In genomic region chr13:49556203-49556602, GRCm38 (mm10) we compare ENCODE assay signal across 16 mouse cellular contexts. TPM values are rescaled to one million over a fixed set of nuclear protein-coding genes. Genes with fewer than 3 reads are reported as not detected.
DNase-seq lines count a peak whose midpoint lies in the region; ATAC-seq and TF ChIP-seq lines count a peak whose summit lies in the region.
"Had no signal": no experiment of that assay in that cellular context is flagged by ENCODE, and none has a peak within 500 bp of the region (broad histone marks: within the 10 kb centered on the region; RNA-seq: fewer than 3 reads in every experiment).

No protein-coding gene starts in this region.

- no peak for DNase-seq in cerebellum, adult 11 months
- DNase-seq in liver, adult 2 months (ENCODE audit: extremely low read depth, low read depth, low spot score) = peak; percentile 17
- peak; percentile 22 for DNase-seq in gastrocnemius, postnatal 14 days
- DNase-seq in skeletal muscle tissue, adult 2 months (ENCODE audit: low read depth, low spot score) = peak; percentile 64
- no peak for DNase-seq in right cerebral cortex, postnatal 36 days (ENCODE audit: low spot score in 2 of 2)
- DNase-seq in spleen, postnatal 4 days (ENCODE audit: low spot score in 2 of 2) = no peak
- DNase-seq: B cell, adult 2 months; forebrain, postnatal 0 days; kidney, postnatal 4 days; thymus, adult 18-20 months had no signal

- WGBS in liver, adult 2 months = 78% methylated on average over 1 of the region's 1 CpGs
- WGBS in liver, embryonic 12.5 days (ENCODE audit: insufficient replicate concordance) = 63% methylated on average over 1 of the region's 1 CpGs

- H3K9ac ChIP-seq in liver, adult 2 months (ENCODE audit: low read depth, low read length) = no peak overlapping the region
- no peak overlapping the region for H3K9ac ChIP-seq in liver, embryonic 12.5 days
- H3K9ac ChIP-seq: embryonic facial prominence, embryonic 15.5 days; forebrain, postnatal 0 days; limb, embryonic 15.5 days had no signal

- intact Hi-C loops in gastrocnemius, postnatal 14 days (cut with DNase I; ENCODE audit: low total_unique reads) = loop anchor here (10.0 kb wide), 1 partner anchor 89 kb away; no protein-coding TSS in a partner anchor

- H3K79me2 ChIP-seq in liver, adult 2 months (ENCODE audit: control insufficient read depth, insufficient read depth, low read length) = no peaks in the 10 kb centered on the region

- no peak overlapping the region for H3K4me2 ChIP-seq in liver, embryonic 12.5 days
- H3K4me2 ChIP-seq: embryonic facial prominence, embryonic 15.5 days; limb, embryonic 15.5 days had no signal

- no peaks in the 10 kb centered on the region for H3K27me3 ChIP-seq in liver, adult 2 months (ENCODE audit: control insufficient read depth, insufficient read depth, low read length)
- H3K27me3 ChIP-seq in liver, embryonic 12.5 days (replicated peaks) = no peaks in the 10 kb centered on the region
- H3K27me3 ChIP-seq: embryonic facial prominence, embryonic 15.5 days; limb, embryonic 15.5 days had no signal

- no peak for TF ChIP-seq POLR2A in liver, adult 2 months (IDR thresholded peaks at IDR 0.05; ENCODE audit: extremely low read depth, insufficient read depth, low read length)

- H3K36me3 ChIP-seq in liver, adult 2 months (ENCODE audit: control insufficient read depth, insufficient read depth, low read length) = no peaks in the 10 kb centered on the region
- no peaks in the 10 kb centered on the region for H3K36me3 ChIP-seq in liver, embryonic 12.5 days
- H3K36me3 ChIP-seq: embryonic facial prominence, embryonic 15.5 days; limb, embryonic 15.5 days had no signal

- no peak overlapping the region for H3K4me3 ChIP-seq in liver, adult 2 months (ENCODE audit: insufficient read depth, low read depth, low read length)
- no peak overlapping the region for H3K4me3 ChIP-seq in liver, embryonic 12.5 days
- H3K4me3 ChIP-seq: embryonic facial prominence, embryonic 15.5 days; left cerebral cortex, adult 2 months; limb, embryonic 15.5 days had no signal

- ATAC-seq in cerebellum, adult (ENCODE audit: insufficient number of reproducible peaks, low FRiP score, low TSS enrichment) = 0 out of 2 replicates have a peak, but pooled peaks have one; percentile 26
- no peak for ATAC-seq in liver, embryonic 12.5 days
- ATAC-seq: forebrain, postnatal 0 days had no signal

- TF ChIP-seq CTCF in liver, adult 2 months (IDR thresholded peaks at IDR 0.05; ENCODE audit: low read depth, low read length) = no peak

- H3K9me3 ChIP-seq in liver, embryonic 12.5 days (replicated peaks) = no peaks in the 10 kb centered on the region
- H3K9me3 ChIP-seq: embryonic facial prominence, embryonic 15.5 days; limb, embryonic 15.5 days had no signal

- H3K4me1 ChIP-seq in liver, adult 2 months (ENCODE audit: control insufficient read depth, insufficient read depth, low read length) = no peaks in the 10 kb centered on the region
- H3K4me1 ChIP-seq in liver, embryonic 12.5 days = peaks cover 17% of the 10 kb centered on the region
- H3K4me1 ChIP-seq: embryonic facial prominence, embryonic 15.5 days; limb, embryonic 15.5 days had no signal

- H3K27ac ChIP-seq in liver, adult 2 months (replicated peaks; ENCODE audit: insufficient read depth, low read depth, low read length) = no peak overlapping the region
- H3K27ac ChIP-seq in liver, embryonic 12.5 days = no peak overlapping the region
- H3K27ac ChIP-seq: embryonic facial prominence, embryonic 15.5 days; left cerebral cortex, adult 2 months; limb, embryonic 15.5 days had no signal

RNA-seq across cellular contexts. Expression of gene Aspn, which starts 12.0 kb away (rescaled TPM):
- total RNA-seq in liver, adult 2 months (2014; rRNA removed) = 0.13 and 0.65 TPM in 2 replicates
- not detected in 2 replicates for polyA plus RNA-seq in liver, adult 2 months (2012; rRNA removed)
- 0.26 and 0.39 TPM in 2 replicates for polyA plus RNA-seq in liver, embryonic 12.5 days (2016; fragmentation: Nextera tagmentation; extraction: Ambion mirVana)
- total RNA-seq in gastrocnemius, postnatal 14 days (2021) = 10 to 100 TPM; 58.3 to 60.2 TPM
- total RNA-seq: megakaryocyte-erythroid progenitor cell, adult 5-6 weeks had no signal

RNA-seq across cellular contexts. Expression of gene Omd, which starts 26.1 kb away (rescaled TPM):
- total RNA-seq in liver, adult 2 months (2014; rRNA removed) = 0.54 and 0.55 TPM in 2 replicates
- not detected in 2 replicates for polyA plus RNA-seq in liver, adult 2 months (2012; rRNA removed)
- 0.83 and 1.0 TPM in 2 replicates for polyA plus RNA-seq in liver, embryonic 12.5 days (2016; fragmentation: Nextera tagmentation; extraction: Ambion mirVana)
- total RNA-seq in gastrocnemius, postnatal 14 days (2021) = 1 to 10 TPM; 2.4 to 3.8 TPM

RNA-seq across cellular contexts. Expression of gene Ecm2, which starts 51.6 kb away (rescaled TPM):
- total RNA-seq in liver, adult 2 months (2014; rRNA removed) = 0.55 and 0.81 TPM in 2 replicates
- polyA plus RNA-seq in liver, adult 2 months (2012; rRNA removed) = 0.07 and 0.15 TPM in 2 replicates
- 0.28 and 0.33 TPM in 2 replicates for polyA plus RNA-seq in liver, embryonic 12.5 days (2016; fragmentation: Nextera tagmentation; extraction: Ambion mirVana)
- 10 to 100 TPM; 17.1 to 20.1 TPM for total RNA-seq in gastrocnemius, postnatal 14 days (2021)
- total RNA-seq: megakaryocyte-erythroid progenitor cell, adult 5-6 weeks had no signal

RNA-seq across cellular contexts. Expression of gene Ogn, which starts 51.6 kb away (rescaled TPM):
- total RNA-seq in liver, adult 2 months (2014; rRNA removed) = 1.9 and 2.4 TPM in 2 replicates
- 0.23 and 0.47 TPM in 2 replicates for polyA plus RNA-seq in liver, adult 2 months (2012; rRNA removed)
- polyA plus RNA-seq in liver, embryonic 12.5 days (2016; fragmentation: Nextera tagmentation; extraction: Ambion mirVana) = 2.0 and 2.7 TPM in 2 replicates
- total RNA-seq in gastrocnemius, postnatal 14 days (2021) = 10 to 100 TPM; 57.4 to 70.5 TPM
- total RNA-seq: megakaryocyte-erythroid progenitor cell, adult 5-6 weeks had no signal

Comparison
In these comparisons a context has a peak if more than half of its experiments do, and no peak if none do; other contexts are left out.
1. DNase-seq: peak in liver, adult 2 months (single experiment), gastrocnemius, postnatal 14 days (single experiment) and skeletal muscle tissue, adult 2 months (single experiment); none in cerebellum, adult 11 months (single experiment), right cerebral cortex, postnatal 36 days (0 of 2) and spleen, postnatal 4 days (0 of 2).
2. RNA of gene Aspn, which starts 12.0 kb away (total RNA-seq): 58.3 to 60.2 TPM in gastrocnemius, postnatal 14 days; 0.13 to 0.65 TPM in liver, adult 2 months; every median in the first group is over 10 times any median in the second.
3. RNA of gene Ecm2, which starts 51.6 kb away (total RNA-seq): 17.1 to 20.1 TPM in gastrocnemius, postnatal 14 days; 0.55 to 0.81 TPM in liver, adult 2 months; every median in the first group is over 10 times any median in the second.